Mouse (Mus musculus): ENCODE data around the gene Hoxa9.

DNA sequence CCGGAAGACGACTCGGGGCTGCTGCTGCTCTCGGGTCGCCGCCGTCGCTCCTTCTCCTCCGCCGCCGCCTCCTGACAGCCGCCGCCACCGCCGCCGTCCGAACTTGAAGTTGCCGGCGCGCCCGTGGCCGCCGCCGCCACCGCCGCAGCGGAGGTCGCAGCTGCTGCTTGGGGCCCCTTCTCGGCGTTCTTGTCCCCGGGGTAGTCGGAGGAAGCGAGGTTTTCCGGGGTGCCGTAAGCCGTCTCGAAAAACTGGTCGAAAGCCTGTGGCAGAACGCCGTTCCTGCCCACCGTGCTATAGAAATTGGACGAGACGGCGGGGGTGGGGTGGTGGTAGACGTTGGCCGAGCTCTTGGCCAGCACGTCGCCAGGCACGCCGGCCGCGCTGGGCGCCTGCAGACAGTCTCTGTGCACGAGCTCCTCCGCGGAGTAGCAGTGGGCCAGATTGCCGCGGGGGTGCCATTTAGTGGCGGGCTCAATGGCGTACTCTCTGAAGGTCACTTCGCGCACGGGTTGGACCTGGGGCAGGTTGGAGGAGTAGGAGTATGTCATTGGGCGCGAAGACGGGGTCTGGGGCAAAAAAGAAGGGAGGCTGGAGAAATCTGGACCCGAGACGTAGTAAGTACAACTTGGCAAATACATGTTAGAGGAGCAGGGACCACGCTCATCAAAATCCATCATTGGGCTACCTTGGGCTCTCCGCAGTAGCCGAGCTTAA is 14.3 kb upstream of the Hoxa9 start:
- TF ChIP-seq POLR2A (IDR thresholded peaks at IDR 0.05; ENCODE audit: insufficient read depth, low read depth, low read length) = no peak
- TF ChIP-seq CTCF (IDR thresholded peaks at IDR 0.05; ENCODE audit: insufficient read depth, low read depth, low read length) = no peak

Measured in olfactory bulb, adult 2 months (tissue).